8 mouse cellular contexts compared by ENCODE assay signal in the genomic region with DNA sequence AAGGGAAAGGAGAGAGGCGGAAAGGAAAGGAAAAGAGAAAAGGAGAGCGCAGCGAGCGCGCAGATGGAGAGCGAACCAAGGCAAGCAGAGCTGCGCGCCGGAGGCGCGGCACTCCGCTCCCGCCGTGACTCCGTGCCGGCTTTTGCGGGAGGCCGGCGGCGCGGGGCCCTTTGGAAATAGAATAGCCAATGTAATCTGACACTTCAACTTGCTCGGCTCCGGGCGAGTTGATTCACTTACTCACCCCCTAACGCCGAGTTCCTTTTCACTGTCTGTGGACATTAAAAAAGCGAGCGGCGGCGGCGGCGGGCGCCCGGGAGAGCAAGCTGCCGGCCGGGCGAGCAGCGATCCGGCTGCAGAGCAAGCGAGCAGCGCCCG. TPM values are rescaled to one million over a fixed set of nuclear protein-coding genes. Genes with fewer than 3 reads are reported as not detected.
DNase-seq lines count a peak whose midpoint lies in the region; ATAC-seq lines count a peak whose summit lies in the region.

A gene (plus strand): TSS at position 170 of the 378 bp plus-strand sequence.

- intact Hi-C loops in left cerebral cortex, postnatal 36 days (cut with DNase I) = loop anchor here (2.0 to 10.0 kb wide), 7 partner anchors 80 to 957 kb away; no protein-coding TSS in a partner anchor

- H3K9ac ChIP-seq in intestine, embryonic 16.5 days (ENCODE audit: low read depth, low read length) = peak within 1 kb of the TSS; percentile 98

- H3K4me2 ChIP-seq in intestine, embryonic 16.5 days (ENCODE audit: low read depth, low read length) = peak within 1 kb of the TSS; percentile 98

- H3K9me3 ChIP-seq in intestine, embryonic 16.5 days (ENCODE audit: control insufficient read depth, low read length) = no peaks in the 10 kb centered on the region
- H3K9me3 ChIP-seq in midbrain, embryonic 10.5 days (replicated peaks) = no peaks in the 10 kb centered on the region

- peak; percentile 93 to 98 for DNase-seq in adrenal gland, adult (ENCODE audit: inconsistent age in 2 of 2, low spot score in 1 of 2)
- DNase-seq in embryo, embryonic 11.5 days (ENCODE audit: low read depth, low spot score) = peak; percentile 87
- no peak for DNase-seq in gonadal fat pad, adult 2 months (ENCODE audit: low read depth)
- DNase-seq in left cerebral cortex, postnatal 36 days (ENCODE audit: low spot score in 2 of 2) = peak; percentile 89
- DNase-seq in midbrain, embryonic 10.5 days (ENCODE audit: low spot score) = peak; percentile 92
- DNase-seq in right cerebral cortex, postnatal 4 days = peak; percentile 82
- DNase-seq in yolk sac, embryonic 10.5 days (ENCODE audit: low spot score) = peak; percentile 91

- H3K27ac ChIP-seq in intestine, embryonic 16.5 days (ENCODE audit: low read length) = peak within 1 kb of the TSS; percentile 100
- peak within 1 kb of the TSS; percentile 99 for H3K27ac ChIP-seq in midbrain, embryonic 10.5 days (replicated peaks)

- peak; percentile 62 for ATAC-seq in intestine, embryonic 16.5 days

- no peaks in the 10 kb centered on the region for H3K27me3 ChIP-seq in intestine, embryonic 16.5 days (replicated peaks; ENCODE audit: control insufficient read depth, insufficient read depth, low read length)
- H3K27me3 ChIP-seq in midbrain, embryonic 10.5 days (ENCODE audit: low read depth, poor library complexity, severe bottlenecking) = peaks cover 5% of the 10 kb centered on the region; the same call in 1 of the 2 replicates

- H3K4me3 ChIP-seq in intestine, embryonic 16.5 days (ENCODE audit: low read length) = peak within 1 kb of the TSS; percentile 99
- H3K4me3 ChIP-seq in midbrain, embryonic 10.5 days = peak within 1 kb of the TSS; percentile 99

- H3K4me1 ChIP-seq in intestine, embryonic 16.5 days (ENCODE audit: control insufficient read depth, insufficient read depth, low read length) = peaks cover 56% of the 10 kb centered on the region
- peaks cover 71% of the 10 kb centered on the region for H3K4me1 ChIP-seq in midbrain, embryonic 10.5 days

- under 1% methylated on average over 42 of the region's 42 CpGs for WGBS in intestine, embryonic 16.5 days
- WGBS in midbrain, embryonic 10.5 days = under 1% methylated on average over 42 of the region's 42 CpGs

- H3K36me3 ChIP-seq in intestine, embryonic 16.5 days (ENCODE audit: control insufficient read depth, insufficient read depth, low read length) = no peaks in the 10 kb centered on the region
- H3K36me3 ChIP-seq in midbrain, embryonic 10.5 days = no peaks in the 10 kb centered on the region

RNA-seq across cellular contexts. Expression of the gene that starts here (rescaled TPM):
- 16.3 and 39.1 TPM in 2 replicates for polyA plus RNA-seq in gonadal fat pad, adult 2 months (2012; rRNA removed)
- 21.2 and 22.3 TPM in 2 replicates for polyA plus RNA-seq in intestine, embryonic 16.5 days (2015; fragmentation: Nextera tagmentation; extraction: Ambion mirVana)
- total RNA-seq in left cerebral cortex, postnatal 36 days (2021) = 100 to 1,000 TPM in 1 of 2 experiments, 10 to 100 TPM in 1; 83.9 to 111 TPM
- polyA plus RNA-seq in midbrain, embryonic 10.5 days (2016; fragmentation: Nextera tagmentation; extraction: Ambion mirVana) = 42.2 and 55.8 TPM in 2 replicates
